Mouse (Mus musculus): Measurements from ENCODE around the gene Ctdnep1.

Gene Ctdnep1

GRCm38 (mm10) chr11:69983377-69983776, 2.4 kb downstream of the Ctdnep1 start:
- DNase-seq (ENCODE audit: low spot score in 2 of 2) = no peak

GRCm38 (mm10) chr11:69984431-69984830, 3.5 kb downstream of the Ctdnep1 start:
- DNase-seq (ENCODE audit: low spot score in 2 of 2) = no peak

- no peak for DNase-seq (ENCODE audit: low spot score in 2 of 2)
Observed at GRCm38 (mm10) chr11:69989949-69990348, 9.0 kb downstream of the Ctdnep1 start.

GRCm38 (mm10) chr11:69990850-69991691, 10.1 kb downstream of the Ctdnep1 start, which contains the start of gene Gabarap:
Gabarap (plus strand) TSS chr11:69991143.
- peak; percentile 92 to 95 for DNase-seq (ENCODE audit: low spot score in 2 of 2)

GRCm38 (mm10) chr11:69991711-69992110, 10.8 kb downstream of the Ctdnep1 start:
- no peak for DNase-seq (ENCODE audit: low spot score in 2 of 2)

GRCm38 (mm10) chr11:69992396-69992795, 11.4 kb downstream of the Ctdnep1 start:
- DNase-seq (ENCODE audit: low spot score in 2 of 2) = no peak

GRCm38 (mm10) chr11:69992932-69993331, 12.0 kb downstream of the Ctdnep1 start:
- DNase-seq (ENCODE audit: low spot score in 2 of 2) = no peak

- DNase-seq (ENCODE audit: low spot score in 2 of 2) = no peak
Observed at GRCm38 (mm10) chr11:69994401-69995090, 13.6 kb downstream of the Ctdnep1 start.

- peak; percentile 88 to 95 for DNase-seq (ENCODE audit: low spot score in 2 of 2)
Observed at GRCm38 (mm10) chr11:69995391-69995960, 14.5 kb downstream of the Ctdnep1 start, which contains the start of gene Phf23. Phf23 (plus strand) TSS chr11:69995777.

GRCm38 (mm10) chr11:69996161-69997061, 15.5 kb downstream of the Ctdnep1 start:
- peak in 1 of 2 experiments; percentile 34 for DNase-seq (ENCODE audit: low spot score in 2 of 2)

- peak; percentile 60 to 80 for DNase-seq (ENCODE audit: low spot score in 2 of 2)
Observed at GRCm38 (mm10) chr11:69997070-69997509, 16.1 kb downstream of the Ctdnep1 start.

- no peak for DNase-seq (ENCODE audit: low spot score in 2 of 2)
Observed at GRCm38 (mm10) chr11:69998567-69999491, 17.9 kb downstream of the Ctdnep1 start.

GRCm38 (mm10) chr11:69999666-70000065, 18.7 kb downstream of the Ctdnep1 start:
- DNase-seq (ENCODE audit: low spot score in 2 of 2) = no peak

- peak; percentile 76 to 88 for DNase-seq (ENCODE audit: low spot score in 2 of 2)
Observed at GRCm38 (mm10) chr11:70000396-70000898, 19.5 kb downstream of the Ctdnep1 start, which contains the start of gene Dvl2. Dvl2 (plus strand) TSS chr11:70000595.

- no peak for DNase-seq (ENCODE audit: low spot score in 2 of 2)
Observed at GRCm38 (mm10) chr11:70001159-70001558, 20.2 kb downstream of the Ctdnep1 start.

- peak in 1 of 2 experiments; percentile 59 for DNase-seq (ENCODE audit: low spot score in 2 of 2)
Observed at GRCm38 (mm10) chr11:70001865-70002264, 20.9 kb downstream of the Ctdnep1 start.

- no peak for DNase-seq (ENCODE audit: low spot score in 2 of 2)
Observed at GRCm38 (mm10) chr11:70002471-70002870, 21.5 kb downstream of the Ctdnep1 start.

- no peak for DNase-seq (ENCODE audit: low spot score in 2 of 2)
Observed at GRCm38 (mm10) chr11:70005521-70005920, 24.6 kb downstream of the Ctdnep1 start.

GRCm38 (mm10) chr11:70010033-70010432, 29.1 kb downstream of the Ctdnep1 start:
- DNase-seq (ENCODE audit: low spot score in 2 of 2) = no peak

GRCm38 (mm10) chr11:70010548-70010947, 29.6 kb downstream of the Ctdnep1 start:
- no peak for DNase-seq (ENCODE audit: low spot score in 2 of 2)
